Mouse (Mus musculus) kidney, postnatal 14 days (tissue): ENCODE results near the gene Tubb2b.

Source experiments
- DNase-seq: peaks from one replicate; pipeline ENCODE4 v3.0.0; 2022; ENCODE audit warnings: mixed read lengths

Gene Tubb2b

DNA sequence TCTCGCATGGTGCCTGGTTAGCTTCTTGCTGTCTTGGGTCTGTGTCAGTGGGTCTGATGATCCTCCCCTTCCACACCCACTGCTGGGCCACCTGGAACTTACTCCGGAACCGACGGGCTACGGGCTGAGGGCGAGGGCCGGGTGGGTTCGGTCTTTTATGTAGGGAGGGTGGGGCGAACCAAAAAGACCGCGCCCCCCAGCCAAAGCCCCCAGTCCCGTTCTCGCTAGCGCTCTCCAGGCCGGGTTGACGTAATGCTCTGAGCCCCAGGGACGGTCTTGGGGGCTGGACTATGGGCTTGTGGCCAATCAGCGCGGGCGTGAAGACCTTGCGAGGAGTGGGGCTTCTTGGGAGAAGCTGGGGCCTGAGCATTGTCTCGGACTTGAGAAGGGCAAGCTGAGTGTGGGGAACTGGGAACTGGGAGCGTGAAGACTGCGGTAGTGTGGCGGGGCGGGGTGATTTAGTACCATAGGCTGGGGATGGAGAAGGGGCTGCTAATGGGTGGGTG lies at the start of gene Tubb2b:
Tubb2b (minus strand) TSS at position 241 of the 506 bp plus-strand sequence.
- DNase-seq: peak; percentile 74

DNA sequence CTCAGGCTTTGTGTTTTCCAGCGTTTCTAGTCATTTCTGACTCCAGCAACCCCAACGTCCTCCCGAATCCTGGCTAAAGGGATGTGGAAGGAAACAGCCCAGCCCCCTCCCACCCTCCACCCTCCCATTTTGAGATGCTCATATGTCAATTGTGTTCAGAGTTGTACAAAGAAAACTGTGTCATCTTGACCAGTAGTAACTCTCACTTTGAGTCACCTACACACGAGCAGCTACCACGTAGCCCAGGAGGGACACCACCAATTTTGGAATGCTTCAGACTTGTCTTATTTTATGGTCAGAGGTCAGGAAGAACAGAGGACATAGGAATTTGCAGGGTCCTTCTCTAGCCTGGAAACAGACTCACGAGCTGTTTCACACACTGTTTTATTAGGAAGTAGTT lies 43.8 kb upstream of the Tubb2b start:
- DNase-seq: no peak

DNA sequence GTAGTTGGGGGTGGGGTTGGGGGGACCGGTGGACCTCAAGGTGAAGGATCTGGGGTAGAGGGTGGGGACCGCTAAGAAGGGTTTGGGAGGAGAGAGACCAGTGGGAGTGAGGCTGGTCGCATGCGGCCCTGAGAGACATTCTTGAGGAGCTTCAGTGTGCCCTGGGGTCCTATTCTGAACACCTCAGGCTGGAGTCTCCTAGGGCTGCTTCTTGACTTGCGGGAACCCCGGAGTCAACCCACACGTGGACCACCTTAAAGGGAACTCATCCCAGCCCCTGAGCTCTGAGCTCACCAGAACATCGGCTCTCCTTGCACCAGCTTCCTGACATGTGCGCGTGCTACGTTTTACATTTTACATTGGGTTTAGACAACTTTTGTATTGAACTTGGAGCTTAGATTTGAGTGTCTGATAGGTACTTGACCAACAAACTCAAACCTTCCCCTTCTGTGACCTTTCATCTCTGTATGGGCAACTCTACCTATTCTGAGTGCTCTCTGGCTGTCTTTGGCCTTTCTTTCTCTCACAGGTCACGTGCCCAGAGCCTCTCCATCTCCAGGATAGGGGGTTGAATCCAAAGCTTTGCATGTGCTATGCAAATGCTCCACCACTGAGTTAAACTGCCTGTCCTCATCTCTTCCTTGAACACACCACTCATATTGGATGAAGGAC lies 33.2 kb upstream of the Tubb2b start:
- DNase-seq: no peak

DNA sequence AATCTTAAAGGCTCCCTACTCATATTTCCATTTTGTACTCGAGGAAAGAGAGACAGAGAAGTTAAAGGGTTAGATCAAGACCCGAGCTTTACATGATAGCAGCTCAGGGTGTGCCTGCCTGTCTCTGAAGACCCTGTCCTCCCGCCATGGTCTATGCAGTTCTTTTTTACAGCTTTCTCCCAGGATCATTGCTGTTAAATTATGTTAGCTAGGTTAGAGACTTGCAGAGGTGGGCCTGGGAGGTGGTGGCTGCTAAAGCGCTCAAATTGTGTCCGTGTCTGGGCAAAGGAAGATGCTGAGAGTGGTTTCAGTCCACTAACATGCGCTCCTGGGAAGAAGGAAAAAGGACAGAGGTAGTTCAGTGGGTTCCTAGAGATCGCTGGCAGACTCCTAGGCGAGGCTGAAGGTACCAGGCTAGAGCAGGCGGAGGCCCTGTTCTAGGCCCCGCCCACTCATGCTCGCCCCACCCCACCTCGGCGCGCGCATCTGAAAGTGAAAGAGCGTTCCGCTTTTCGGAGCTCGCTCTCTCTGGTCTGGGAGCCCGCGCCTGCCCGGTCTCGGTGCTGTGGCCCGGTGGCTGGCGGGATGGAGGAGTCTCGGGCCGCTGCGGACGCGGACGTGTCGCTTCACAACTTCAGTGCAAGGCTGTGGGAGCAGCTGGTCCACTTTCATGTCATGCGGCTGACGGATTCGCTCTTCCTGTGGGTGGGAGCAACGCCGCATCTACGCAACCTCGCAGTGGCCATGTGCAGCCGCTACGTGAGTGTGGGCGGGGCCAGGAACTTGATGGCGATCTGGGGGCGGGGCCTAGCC lies 32.4 kb upstream of the Tubb2b start, which contains the start of gene Psmg4:
Psmg4 (plus strand) TSS at position 474 of the 813 bp plus-strand sequence.
- DNase-seq: peak; percentile 95

DNA sequence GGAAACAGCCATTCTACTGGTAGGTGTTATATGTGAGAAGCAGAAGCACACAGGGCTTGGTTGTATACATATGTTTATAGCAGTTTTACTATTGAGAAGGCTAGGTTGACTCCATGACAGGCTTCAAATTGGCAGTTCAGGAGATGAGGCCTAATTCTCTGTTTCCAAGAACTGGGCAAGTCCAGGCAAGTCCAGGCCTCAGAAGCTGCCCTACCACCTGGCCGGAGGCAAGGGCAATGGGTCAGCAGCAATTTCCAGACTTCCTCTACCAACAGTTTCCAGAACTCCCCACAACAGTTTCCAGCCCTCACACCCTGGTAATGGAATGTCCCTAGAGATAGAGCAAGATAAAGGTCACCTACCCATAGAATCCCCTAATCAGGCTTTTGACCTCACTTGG lies 29.7 kb upstream of the Tubb2b start:
- DNase-seq: no peak

DNA sequence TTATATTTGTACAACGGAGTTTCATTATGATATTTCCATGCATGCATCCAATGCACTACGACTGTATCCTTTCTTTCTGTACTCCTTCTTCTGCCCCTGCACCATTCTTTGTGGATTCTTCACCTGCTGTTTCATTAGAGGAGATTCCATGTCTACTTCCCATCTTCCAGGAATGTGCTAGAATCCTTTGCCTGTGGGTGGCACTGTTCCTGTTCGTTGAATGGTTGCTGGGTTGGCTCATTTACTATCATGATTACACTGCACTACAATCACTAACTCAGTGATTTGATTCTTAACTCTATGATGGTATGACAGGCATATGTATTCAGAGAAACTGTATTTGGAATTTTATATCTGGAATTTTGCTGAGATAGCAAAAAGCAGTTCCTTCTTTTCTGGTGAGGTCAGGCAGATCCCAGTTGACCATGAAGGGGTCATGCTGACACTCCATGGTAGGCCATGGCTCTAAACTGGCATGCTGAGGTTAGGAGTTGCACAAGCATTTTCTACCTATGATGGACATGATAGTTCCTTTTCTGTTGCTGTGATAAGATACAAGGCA lies 27.4 kb upstream of the Tubb2b start:
- DNase-seq: no peak

DNA sequence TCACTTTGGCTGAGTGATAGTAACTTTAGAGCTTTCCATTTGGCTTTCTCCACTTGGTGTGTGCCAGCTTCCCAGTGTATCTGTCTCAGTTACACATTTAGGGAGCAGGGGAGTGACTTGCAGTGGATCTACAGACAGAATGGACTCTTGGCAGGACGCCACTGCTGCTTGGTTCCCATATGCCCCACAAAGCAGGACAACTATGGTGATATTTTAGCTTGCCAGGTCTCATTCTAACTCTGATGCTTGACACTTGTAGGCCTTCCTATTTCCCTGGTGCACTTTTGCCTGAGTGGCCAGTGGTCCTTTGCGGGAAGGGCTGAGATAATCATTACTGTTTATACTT lies 26.5 kb upstream of the Tubb2b start:
- DNase-seq: peak; percentile 37

DNA sequence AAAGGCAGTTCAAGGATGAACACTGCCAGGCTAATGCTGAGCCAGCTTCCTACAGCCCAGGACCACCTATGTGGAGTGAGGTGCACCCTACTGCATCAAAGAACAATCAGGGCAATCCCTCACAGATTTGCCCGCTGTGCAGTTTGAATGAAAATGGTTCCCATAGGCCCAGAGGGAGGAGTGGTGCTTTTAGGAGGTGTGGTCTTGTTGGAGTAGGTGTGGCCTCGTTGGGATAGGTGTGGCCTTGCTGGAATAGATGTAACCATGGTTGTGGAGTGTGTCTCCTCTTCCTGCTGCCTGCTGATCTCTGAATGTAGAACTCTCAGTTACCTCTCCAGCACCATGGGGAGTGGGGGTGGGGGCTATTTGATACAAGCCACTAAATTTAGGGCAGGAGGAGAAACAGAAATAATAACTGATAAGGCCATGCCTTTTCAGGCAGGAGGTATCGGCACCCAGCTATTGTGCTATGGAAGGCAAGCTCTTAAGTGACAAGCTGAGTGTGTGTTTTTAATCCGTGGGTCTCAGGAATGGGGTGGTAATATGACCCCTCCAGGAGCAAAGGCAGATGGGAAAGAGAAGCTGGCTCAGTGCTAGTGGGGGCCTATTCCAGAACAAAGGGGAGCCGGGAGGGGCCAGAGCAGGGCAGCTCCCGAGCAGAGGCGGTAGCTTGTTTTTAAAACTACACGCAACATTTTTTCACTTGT lies 26.0 kb upstream of the Tubb2b start:
- DNase-seq: no peak

DNA sequence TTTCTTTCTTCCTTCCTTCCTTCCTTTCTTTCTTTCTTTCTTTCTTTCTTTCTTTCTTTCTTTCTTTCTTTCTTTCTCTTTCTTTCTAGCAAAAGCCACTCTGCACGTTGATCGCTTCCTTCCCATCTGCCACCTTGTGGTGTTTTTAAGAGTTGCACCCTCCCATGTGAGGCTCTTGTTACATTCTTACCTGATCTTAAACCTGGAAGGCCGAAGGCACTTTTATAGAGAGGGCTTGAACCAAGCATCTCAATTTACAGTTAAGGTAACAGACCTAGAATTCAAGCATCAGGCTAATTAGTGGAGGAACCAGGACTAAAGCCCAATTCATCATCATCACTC lies 24.6 kb upstream of the Tubb2b start:
- DNase-seq: peak; percentile 80

DNA sequence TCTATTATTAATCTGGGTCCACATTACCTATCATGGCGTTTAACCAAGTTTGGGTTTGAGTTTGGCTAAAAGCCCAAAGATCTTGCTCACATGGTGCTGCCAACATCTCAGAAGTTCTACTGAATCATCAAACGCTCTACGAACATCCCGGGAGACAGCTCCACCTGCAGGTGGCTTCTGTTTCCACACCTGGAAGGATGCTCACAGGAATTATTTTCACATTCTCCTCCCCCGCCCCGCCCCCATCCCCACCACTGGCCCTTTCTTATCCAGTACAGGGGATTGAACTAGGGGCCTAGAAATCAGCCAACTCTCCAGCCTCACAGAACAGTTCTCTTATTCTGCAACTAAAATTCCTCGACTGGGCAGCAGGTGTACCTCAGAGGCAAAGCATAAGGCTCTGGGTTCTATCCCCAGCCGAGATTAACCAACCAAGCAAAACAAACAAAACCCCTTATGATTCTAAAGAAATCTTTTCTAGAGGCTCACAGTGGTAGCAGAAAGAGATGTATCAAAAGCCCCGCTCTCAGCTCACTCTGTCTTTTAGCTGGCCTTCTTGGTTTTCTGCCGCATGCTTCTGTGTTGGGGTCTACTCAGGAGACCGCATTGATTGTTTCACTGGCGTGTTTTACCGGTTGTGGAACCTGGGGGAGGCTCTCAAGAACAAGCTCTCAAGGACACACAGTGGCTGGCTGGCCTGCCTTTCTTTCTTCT lies 24.1 kb upstream of the Tubb2b start:
- peak; percentile 87 for DNase-seq

DNA sequence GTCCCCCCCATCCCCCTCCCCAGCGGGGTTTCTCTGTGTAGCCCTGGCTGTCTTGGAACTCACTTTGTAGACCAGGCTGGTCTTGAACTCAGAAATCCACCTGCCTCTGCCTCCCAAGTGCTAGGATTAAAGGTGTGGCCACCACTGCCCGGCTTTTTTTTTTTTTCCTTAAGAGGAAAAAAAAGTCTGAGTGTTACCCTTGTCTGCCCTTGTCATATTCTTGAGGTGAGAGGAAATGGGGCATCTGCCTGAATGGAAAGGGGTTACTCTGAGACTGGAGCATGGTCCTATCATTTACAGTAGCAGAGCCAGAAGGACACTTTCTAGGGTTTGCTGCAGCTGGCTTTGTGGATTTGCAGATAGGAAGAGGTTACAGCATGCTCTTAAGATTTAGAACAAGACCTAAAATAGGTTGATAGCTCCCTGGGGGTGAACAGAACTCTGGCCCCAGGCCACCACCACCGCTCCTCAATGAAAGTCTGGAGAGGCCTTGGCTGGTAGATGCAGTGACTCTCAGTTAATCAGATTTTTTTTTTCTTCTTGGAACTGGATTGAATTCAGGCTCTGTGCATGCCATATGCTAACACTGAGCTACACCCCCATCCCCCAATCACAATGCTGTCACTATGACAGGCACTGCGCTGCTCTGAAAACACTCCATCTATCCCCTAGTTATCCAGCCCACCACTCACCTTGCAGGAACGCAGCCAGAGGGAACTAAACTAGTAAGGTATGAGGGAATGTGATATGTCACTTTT lies 23.2 kb upstream of the Tubb2b start:
- DNase-seq: no peak

DNA sequence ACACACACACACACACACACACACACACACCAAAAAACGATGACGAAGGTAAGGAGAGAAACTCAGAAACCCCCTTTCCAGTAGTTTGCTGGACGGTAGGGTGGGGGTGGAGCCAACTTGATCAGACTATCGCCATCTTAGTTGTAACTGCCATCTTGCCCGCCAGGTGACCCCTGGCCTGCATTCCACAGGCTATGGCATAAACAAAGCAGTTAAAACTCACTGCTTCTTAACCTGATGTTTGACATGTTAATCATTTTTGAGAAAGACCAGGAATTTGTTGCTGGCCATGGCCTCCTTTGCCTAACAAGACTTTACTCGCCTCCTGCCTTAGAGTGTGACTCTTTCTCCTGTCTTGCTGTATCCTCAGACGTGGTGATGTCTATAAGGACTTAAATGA lies 22.4 kb upstream of the Tubb2b start:
- DNase-seq: peak; percentile 46

DNA sequence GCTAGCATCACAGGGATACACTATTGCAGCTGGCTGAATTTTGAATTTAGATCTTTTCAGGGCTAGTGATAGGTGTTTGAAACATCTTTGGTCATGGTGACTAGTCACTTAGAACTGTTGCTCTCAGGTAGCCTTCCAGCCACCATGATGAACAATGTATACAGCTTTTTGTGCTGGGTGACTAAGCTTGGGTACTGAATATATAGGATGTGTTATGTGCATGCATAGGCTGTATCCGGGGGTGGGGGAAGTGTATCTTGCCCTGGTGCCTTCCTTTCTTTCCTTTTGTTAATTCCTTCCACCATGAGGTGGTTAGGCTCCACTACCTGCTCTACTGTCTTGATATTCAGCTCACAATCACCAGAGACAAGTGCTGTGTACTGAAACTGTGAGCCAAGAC lies 21.2 kb upstream of the Tubb2b start:
- no peak for DNase-seq

DNA sequence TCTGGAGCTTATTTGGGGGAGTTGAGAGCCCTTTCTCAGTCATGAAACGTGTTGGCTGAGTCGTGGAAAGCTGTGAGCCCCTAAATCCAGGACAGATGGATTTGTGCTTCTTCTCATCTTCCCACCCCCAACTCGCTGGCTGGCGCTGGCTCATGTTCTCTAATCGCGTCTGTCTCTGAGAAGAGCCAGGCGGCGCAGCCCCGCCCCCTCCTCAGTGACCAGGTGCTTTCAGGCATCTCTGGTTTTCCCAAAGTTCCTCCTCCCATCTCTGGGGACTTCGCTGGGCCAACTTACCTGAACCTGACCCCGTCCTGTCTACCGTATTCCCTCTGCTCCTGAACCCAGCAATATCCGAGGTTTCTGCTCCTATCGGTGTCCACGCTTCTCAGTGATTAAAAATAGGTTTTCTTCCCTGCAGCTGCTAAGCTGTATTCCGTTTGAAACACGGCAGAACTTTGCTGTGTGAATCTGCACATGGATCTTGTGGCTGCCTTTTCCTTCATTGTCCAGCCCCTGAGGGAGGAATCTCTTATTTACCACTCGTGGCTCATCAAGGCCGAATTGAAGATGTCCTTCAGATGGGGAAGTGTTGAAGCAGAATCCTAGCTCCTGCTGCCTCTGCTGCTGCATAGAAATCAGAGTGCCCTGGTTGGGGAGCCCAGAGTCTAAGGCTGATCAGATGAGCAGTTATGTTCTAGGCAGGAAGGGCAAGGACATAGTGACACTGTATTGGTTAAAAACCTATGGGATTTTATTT lies 20.2 kb upstream of the Tubb2b start:
- no peak for DNase-seq

DNA sequence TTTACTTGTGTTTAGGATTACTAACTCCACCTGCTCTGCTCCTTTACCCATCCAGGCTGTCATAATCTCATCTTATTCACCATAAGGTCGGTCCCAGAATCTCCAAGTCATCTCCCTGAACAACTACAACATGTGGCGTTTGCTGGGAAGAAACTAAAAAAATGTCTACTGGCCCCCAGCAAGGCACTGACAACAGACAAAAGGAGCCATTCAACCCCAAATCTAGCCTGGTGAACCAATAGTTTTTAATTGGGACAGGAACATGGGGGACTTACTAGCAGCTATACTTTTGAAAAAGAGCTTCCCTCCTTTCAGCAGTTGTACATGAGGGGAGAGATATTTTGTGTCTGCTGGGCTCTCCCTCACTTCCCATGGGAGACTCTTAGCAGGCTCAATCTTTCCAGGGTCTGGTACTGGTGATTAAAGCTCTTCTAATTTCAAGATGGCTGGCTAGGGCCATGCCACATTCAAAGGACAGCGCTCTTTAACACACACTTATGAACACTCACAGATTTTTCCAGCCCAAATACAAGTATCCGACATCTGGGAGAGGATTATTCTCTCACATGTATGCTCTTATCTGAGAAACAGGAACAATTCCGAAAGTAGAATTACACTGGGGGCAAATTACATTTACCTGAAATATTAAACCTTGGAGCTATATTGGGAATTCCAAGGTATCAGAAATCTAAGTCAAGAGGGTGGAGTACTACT lies 19.4 kb upstream of the Tubb2b start:
- no peak for DNase-seq

DNA sequence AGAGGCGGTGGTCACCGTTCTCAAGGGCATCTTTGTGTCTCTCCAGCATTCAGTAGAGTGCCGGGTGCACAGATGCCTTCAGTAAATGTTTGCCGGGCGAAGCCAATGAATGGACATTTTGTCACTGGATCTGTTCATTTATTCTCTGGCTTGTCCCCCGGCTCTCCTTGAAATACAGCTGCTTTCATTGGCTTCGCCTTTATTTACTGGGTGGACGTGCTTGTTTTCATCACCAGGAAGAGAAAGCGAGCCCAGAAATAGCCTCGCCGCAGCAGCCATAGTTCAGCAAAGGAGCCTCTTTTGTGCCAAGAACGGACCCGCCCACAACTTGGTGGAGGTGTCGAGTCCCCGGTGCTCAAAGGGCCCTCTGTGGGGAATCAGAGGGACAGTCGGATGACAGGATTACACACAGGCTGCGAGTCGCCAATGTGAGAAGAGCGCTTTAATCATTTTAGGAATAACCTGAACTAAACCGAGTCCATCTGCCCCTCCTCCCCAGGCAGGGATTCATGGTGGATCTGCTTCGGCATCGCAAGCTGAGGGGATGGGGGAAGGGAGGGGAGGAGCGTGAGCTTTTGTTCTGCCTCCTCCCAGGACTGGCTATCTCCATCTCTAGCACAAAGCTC lies 18.6 kb upstream of the Tubb2b start:
- peak; percentile 71 for DNase-seq

DNA sequence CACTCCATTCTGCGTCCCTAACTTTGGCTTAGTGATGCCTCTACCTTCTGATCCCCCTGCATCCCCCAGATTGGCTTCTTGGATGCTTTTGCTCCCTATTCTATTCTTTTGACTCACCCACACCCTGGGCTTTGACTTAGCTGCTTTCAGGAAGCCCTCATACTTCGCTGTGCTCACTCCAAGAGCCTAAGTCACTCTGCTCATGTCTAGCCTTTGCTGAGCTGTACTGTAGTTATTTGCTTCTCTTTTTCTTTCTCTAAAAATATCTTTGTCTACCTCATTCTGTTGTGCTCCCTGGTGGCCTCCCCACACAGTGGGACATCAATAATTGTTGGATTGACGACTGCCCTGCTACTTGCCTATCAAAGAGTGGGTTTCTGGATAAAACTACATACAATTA lies 17.9 kb upstream of the Tubb2b start:
- DNase-seq: no peak

DNA sequence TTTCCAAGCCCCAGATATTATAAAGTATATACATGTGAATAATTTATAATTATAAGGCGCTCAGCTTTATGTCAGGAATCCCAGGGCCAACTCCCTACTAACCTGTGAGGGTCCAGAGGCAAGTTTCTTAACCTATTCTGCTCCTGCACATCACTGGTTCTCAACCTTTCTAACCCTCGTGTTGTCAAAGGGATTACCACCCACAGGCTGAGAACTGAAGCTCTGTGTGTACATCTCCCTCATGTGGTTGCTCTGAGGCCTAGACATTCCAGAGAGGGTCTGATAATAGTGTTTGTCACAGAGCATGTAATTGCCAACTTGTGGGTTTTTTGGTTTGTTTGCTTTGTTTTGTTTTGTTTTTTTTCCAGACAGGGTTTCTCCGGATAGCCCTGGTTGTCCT lies 16.6 kb upstream of the Tubb2b start:
- no peak for DNase-seq

DNA sequence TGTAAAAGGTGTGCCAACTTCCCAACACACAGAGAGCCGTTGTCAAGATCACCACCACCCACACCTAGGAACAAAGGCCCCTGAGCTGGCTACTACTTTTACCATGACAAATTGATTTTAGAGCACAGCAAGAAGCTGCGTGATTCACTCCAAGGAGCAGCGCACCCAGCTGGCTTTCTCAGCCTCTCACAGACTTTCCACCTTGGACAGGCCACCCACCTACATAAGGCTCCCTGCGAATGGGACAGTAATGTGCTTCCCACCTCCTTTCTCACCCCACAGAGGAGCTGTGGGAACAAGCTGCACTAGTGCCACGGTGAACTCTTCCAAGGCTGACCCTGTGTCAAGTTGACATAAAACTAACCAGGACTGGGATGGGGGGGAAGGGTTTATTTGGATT lies 13.1 kb upstream of the Tubb2b start:
- no peak for DNase-seq

DNA sequence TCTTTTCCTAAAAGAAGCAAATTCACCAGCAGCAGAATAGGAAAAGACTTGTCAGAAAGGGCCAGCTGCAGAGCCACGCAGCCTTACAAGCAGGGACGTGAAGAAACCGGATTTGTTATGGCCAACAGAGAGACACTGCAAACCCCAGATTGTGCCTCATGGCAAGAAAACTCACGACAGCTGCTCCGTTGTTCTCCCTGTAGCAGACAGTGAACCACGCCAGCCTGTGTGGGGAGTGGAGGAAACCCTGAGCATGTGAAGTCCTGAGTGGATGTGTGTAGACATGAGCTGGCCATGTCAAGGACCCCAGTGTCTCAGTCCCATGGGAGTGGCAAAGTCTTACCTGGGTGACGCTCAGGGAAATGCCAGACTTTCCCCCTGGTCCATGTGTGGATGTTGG lies 6.3 kb upstream of the Tubb2b start:
- no peak for DNase-seq
